Mouse (Mus musculus): Measurements from ENCODE around the gene Stxbp1. TPM values are rescaled to one million over a fixed set of nuclear protein-coding genes. Genes with fewer than 3 reads are reported as not detected.
A peak's percentile ranks its signal among the peaks of the same experiment; 100 is the strongest.

Stxbp1 gene
- polyA plus RNA-seq, 1 experiment from 2014 or later, result 165 TPM

DNA sequence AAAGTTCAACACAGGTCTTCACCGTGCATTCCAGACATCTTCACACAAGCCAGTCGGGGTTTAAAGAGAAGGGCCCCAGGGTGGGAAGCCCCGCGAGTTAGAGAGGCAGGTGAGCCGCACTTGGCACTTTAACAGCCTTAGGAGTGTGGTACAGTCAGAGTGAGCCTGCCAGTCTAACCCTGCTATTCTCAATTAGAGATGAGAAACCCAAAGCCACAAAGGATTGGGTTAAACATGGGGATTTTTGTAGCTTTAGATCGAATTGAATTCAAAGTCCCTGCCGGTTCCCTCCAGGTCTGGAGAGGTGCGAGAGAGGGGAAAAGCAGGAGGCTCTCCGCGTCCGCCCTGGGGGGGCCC lies 106.2 kb downstream of the Stxbp1 start, which contains the start of gene 6330409D20Rik:
Gene 6330409D20Rik (minus strand): TSS at position 101 of the 357 bp plus-strand sequence.
- ATAC-seq, result peak; percentile 6; the same call in 1 of the 2 replicates

DNA sequence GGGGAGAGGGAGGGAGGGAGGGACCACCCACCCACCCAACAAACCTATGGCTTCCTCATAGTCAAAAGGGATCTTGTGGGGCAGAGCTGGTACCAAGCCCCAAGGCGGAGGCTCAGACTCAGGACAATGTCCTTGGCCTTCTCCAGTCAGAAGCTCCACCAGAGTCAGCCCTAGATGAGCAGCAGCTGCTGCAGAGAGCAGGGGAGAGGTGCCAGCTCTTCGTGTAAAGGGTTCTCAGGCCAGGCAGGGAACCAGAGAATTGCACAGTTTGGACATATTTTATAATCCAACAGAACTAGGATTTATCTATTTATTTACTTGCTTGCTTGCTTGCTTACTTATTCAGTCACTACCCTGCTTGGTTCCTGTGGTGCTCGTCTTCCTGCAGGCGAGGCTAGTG lies 107.7 kb downstream of the Stxbp1 start:
- no peak for ATAC-seq
- Histone ChIP-seq H3K4me1 (replicated peaks) (peaks cover 39% of the 10 kb centered on the region), H3K27me3 (peaks cover 4% of the 10 kb centered on the region; the same call in 1 of the 2 replicates), H3K27ac (no peak overlapping the region), H3K36me3 (no peaks in the 10 kb centered on the region), H3K9ac (replicated peaks) (0 out of 2 replicates have a peak overlapping the region, but pooled peaks have one; percentile 21), H3K4me2 (replicated peaks) (no peak overlapping the region), H3K4me3 (replicated peaks) (no peak overlapping the region), H3K9me3 (no peaks in the 10 kb centered on the region)
- WGBS, result 71% methylated on average over 4 of the region's 4 CpGs

More for the DNA sequence above, 106.2 kb downstream of the Stxbp1 start, which contains the start of gene 6330409D20Rik:
- Histone ChIP-seq H3K9me3 (no peaks in the 10 kb centered on the region), H3K27me3 (peaks cover 4% of the 10 kb centered on the region; the same call in 1 of the 2 replicates), H3K36me3 (peaks cover 15% of the 10 kb centered on the region), H3K27ac (peak within 1 kb of the TSS; percentile 88), H3K4me2 (replicated peaks) (peak within 1 kb of the TSS; percentile 84), H3K9ac (replicated peaks) (peak within 1 kb of the TSS; percentile 87), H3K4me3 (replicated peaks) (peak within 1 kb of the TSS; percentile 75), H3K4me1 (replicated peaks) (peaks cover 44% of the 10 kb centered on the region)
- WGBS, result 8% methylated on average over 11 of the region's 11 CpGs

Other genes with a start within 250 kb of the Stxbp1 start
- 10.1 and 11.3 TPM in 2 replicates for gene St6galnac6, start 247.5 kb downstream of the Stxbp1 start, polyA plus RNA-seq (2015; fragmentation: Nextera tagmentation; extraction: Ambion mirVana)
- 62.5 and 62.9 TPM in 2 replicates for gene Ak1, start 225.5 kb downstream of the Stxbp1 start, polyA plus RNA-seq (2015; fragmentation: Nextera tagmentation; extraction: Ambion mirVana)
- gene Eng, start 200.7 kb downstream of the Stxbp1 start, polyA plus RNA-seq (2015; fragmentation: Nextera tagmentation; extraction: Ambion mirVana), result 22.0 and 24.8 TPM in 2 replicates
- 16.5 and 16.6 TPM in 2 replicates for gene Fpgs, start 143.1 kb downstream of the Stxbp1 start, polyA plus RNA-seq (2015; fragmentation: Nextera tagmentation; extraction: Ambion mirVana)
- 78.5 and 84.5 TPM in 2 replicates for gene Cdk9, start 134.2 kb downstream of the Stxbp1 start, polyA plus RNA-seq (2015; fragmentation: Nextera tagmentation; extraction: Ambion mirVana)
- 37.8 and 40.7 TPM in 2 replicates for gene Sh2d3c, start 126.2 kb downstream of the Stxbp1 start, polyA plus RNA-seq (2015; fragmentation: Nextera tagmentation; extraction: Ambion mirVana)
- gene 6330409D20Rik, start 106.2 kb downstream of the Stxbp1 start, polyA plus RNA-seq (2015; fragmentation: Nextera tagmentation; extraction: Ambion mirVana), result 3.9 TPM in 2 replicates
- 48.0 and 52.6 TPM in 2 replicates for gene Tor2a, start 90.0 kb downstream of the Stxbp1 start, polyA plus RNA-seq (2015; fragmentation: Nextera tagmentation; extraction: Ambion mirVana)
- gene Ttc16, start 71.6 kb downstream of the Stxbp1 start, polyA plus RNA-seq (2015; fragmentation: Nextera tagmentation; extraction: Ambion mirVana), result 0.35 and 0.52 TPM in 2 replicates
- 4.1 and 4.2 TPM in 2 replicates for gene Ptrh1, start 71.5 kb downstream of the Stxbp1 start, polyA plus RNA-seq (2015; fragmentation: Nextera tagmentation; extraction: Ambion mirVana)
- 0.46 and 2.0 TPM in 2 replicates for gene Cfap157, start 62.8 kb downstream of the Stxbp1 start, polyA plus RNA-seq (2015; fragmentation: Nextera tagmentation; extraction: Ambion mirVana)
- gene Fam129b, start 28.9 kb upstream of the Stxbp1 start, polyA plus RNA-seq (2015; fragmentation: Nextera tagmentation; extraction: Ambion mirVana), result 20.9 and 27.5 TPM in 2 replicates
- 88.9 and 96.0 TPM in 2 replicates for gene Rpl12, start 114.3 kb upstream of the Stxbp1 start, polyA plus RNA-seq (2015; fragmentation: Nextera tagmentation; extraction: Ambion mirVana)
- gene Lrsam1, start 114.4 kb upstream of the Stxbp1 start, polyA plus RNA-seq (2015; fragmentation: Nextera tagmentation; extraction: Ambion mirVana), result 18.1 and 21.1 TPM in 2 replicates
- 19.2 and 20.6 TPM in 2 replicates for gene Slc2a8, start 134.8 kb upstream of the Stxbp1 start, polyA plus RNA-seq (2015; fragmentation: Nextera tagmentation; extraction: Ambion mirVana)